Mouse (Mus musculus): ENCODE results near the gene Haus7. TPM values are rescaled to one million over a fixed set of nuclear protein-coding genes. Genes with fewer than 3 reads are reported as not detected.

Haus7 gene
- polyA plus RNA-seq, 1 experiment: 9.6 TPM

DNA sequence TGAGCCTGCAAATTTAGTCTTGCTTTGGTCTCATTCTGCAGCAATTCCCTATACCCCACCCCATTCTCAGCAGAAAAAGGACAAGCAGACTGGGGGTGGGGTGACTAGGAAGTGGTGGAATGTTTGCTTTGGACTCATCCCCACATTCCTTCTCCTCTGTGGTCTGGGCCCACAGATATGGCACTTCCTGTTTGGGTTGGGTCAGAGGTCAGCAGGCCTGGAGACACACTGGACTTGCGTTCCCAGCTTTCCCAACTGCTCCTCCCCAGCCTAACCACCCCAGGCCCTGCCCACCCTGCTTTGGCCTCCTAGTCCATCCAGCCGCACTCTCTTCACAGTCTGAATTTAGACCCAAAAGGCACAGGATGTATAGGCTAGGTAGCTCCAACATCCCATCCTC, 17.8 kb upstream of the Haus7 start:
- peaks cover 9% of the 10 kb centered on the region for H3K4me1 ChIP-seq (ENCODE audit: control insufficient read depth, insufficient read depth, insufficient read length, low read length)
- no peak overlapping the region for H3K4me3 ChIP-seq (ENCODE audit: insufficient read depth, low read depth, low read length)
- peak overlapping the region; percentile 84 for H3K27ac ChIP-seq (replicated peaks; ENCODE audit: low read depth, low read length)

DNA sequence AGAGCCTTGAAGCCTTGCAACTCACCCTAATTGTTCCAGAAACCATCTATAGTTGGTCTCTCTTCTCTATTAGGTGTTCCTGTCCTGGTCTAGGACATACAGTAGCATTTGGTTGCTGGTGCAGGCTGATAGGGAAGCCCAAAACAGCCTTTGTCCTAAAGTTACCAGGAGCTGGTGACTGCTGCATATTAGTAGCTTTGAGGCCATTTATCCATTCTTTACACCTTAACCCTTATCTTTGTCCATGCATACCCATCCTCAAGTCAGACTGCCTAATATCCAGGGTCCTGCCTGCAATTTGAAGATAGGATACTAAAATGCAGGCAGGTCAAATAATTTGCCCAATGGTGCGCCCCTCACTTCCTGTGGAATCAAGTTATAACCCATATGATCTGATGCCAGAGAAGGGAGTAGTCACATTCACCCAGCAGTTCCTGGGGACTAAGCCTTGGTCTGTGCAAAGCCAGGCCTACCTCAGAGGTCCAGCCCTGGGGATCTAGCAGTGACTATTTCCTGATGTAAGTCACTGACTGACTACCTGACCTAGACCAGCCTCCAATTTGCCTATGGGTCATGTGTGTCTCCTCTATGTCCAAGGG, 16.9 kb upstream of the Haus7 start:
- H3K27ac ChIP-seq (replicated peaks; ENCODE audit: low read depth, low read length): peak overlapping the region; percentile 55
- no peak overlapping the region for H3K4me3 ChIP-seq (ENCODE audit: insufficient read depth, low read depth, low read length)
- H3K4me1 ChIP-seq (ENCODE audit: control insufficient read depth, insufficient read depth, insufficient read length, low read length): peaks cover 9% of the 10 kb centered on the region

- peaks cover 7% of the 10 kb centered on the region for H3K4me1 ChIP-seq (ENCODE audit: control insufficient read depth, insufficient read depth, insufficient read length, low read length)
- no peak overlapping the region for H3K4me3 ChIP-seq (ENCODE audit: insufficient read depth, low read depth, low read length)
- H3K27ac ChIP-seq (replicated peaks; ENCODE audit: low read depth, low read length): no peak overlapping the region
Measured at GRCm38 (mm10) chrX:73474340-73475165, 15.7 kb upstream of the Haus7 start.

DNA sequence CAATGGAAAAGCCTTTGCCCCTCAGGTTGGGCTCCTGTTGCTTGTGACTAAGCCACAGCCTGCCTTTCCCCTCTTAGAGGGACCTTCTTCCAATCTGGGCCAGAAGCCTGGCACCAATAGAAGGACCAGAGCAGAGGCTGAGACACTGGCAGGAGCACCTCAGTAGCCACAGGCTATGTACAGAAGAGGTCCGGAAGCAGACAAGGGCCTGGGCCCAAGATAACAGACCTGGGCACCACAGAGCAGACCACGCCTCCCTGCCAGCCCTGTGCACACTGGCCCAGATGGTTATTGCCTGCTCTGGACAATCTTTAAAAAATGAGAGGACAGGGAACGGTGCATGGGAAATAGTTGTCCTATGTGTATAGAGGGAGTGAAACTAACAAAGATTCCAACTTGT, 12.9 kb upstream of the Haus7 start:
- Histone ChIP-seq H3K4me3 (ENCODE audit: insufficient read depth, low read depth, low read length) (no peak overlapping the region), H3K4me1 (ENCODE audit: control insufficient read depth, insufficient read depth, insufficient read length, low read length) (peaks cover 4% of the 10 kb centered on the region), H3K27ac (replicated peaks; ENCODE audit: low read depth, low read length) (no peak overlapping the region)

- Histone ChIP-seq H3K4me3 (ENCODE audit: insufficient read depth, low read depth, low read length) (no peak overlapping the region), H3K4me1 (ENCODE audit: control insufficient read depth, insufficient read depth, insufficient read length, low read length) (peaks cover 2% of the 10 kb centered on the region; the same call in 1 of the 2 replicates), H3K27ac (replicated peaks; ENCODE audit: low read depth, low read length) (no peak overlapping the region; the same call in 1 of the 2 replicates)
Measured at GRCm38 (mm10) chrX:73468752-73469151, 9.9 kb upstream of the Haus7 start.

- no peak overlapping the region for H3K4me3 ChIP-seq (ENCODE audit: insufficient read depth, low read depth, low read length)
- peak overlapping the region; percentile 63 for H3K27ac ChIP-seq (replicated peaks; ENCODE audit: low read depth, low read length)
- H3K4me1 ChIP-seq (ENCODE audit: control insufficient read depth, insufficient read depth, insufficient read length, low read length): peaks cover 2% of the 10 kb centered on the region; the same call in 1 of the 2 replicates
Measured at GRCm38 (mm10) chrX:73468330-73468729, 9.5 kb upstream of the Haus7 start.

GRCm38 (mm10) chrX:73467446-73468241, 8.8 kb upstream of the Haus7 start:
- peaks cover 2% of the 10 kb centered on the region; the same call in 1 of the 2 replicates for H3K4me1 ChIP-seq (ENCODE audit: control insufficient read depth, insufficient read depth, insufficient read length, low read length)

DNA sequence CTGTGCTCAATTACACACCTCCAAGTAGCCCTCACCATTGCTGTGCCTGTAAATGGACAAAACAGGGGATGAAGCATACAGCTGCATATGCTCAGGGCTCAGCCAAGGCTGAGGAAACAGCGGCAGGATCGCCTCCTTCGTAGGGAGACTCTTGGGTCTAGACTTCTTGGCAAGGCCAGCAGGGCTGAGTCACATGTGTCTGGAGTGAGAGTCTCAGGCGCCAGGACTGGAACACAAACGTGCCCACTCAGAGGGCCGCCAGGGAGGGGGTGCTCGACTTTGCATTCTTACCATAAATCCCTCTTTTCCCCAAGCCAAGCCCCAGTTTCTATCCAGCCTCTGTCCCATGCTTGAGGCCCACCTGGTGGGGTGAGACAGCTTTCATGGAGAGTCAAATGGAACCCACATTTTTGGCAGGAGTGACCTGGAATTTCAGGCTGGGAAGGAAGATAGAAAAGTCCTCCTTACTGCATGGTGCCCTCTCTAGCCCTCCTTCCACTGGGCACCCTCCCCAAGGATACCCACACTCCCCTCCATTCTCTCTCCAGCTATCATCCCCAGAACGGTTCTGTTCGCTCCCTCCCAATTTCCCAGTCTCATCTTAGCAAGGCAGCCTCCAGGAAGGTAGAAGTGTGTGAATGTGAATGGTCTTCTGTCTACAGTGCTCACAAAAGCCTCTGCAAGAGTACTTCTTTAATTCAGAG, 6.8 kb upstream of the Haus7 start:
- Histone ChIP-seq H3K27ac (replicated peaks; ENCODE audit: low read depth, low read length) (no peak overlapping the region), H3K4me3 (ENCODE audit: insufficient read depth, low read depth, low read length) (no peak overlapping the region), H3K4me1 (ENCODE audit: control insufficient read depth, insufficient read depth, insufficient read length, low read length) (peaks cover 2% of the 10 kb centered on the region; the same call in 1 of the 2 replicates)

More at GRCm38 (mm10) chrX:73467446-73468241, 8.8 kb upstream of the Haus7 start:
- Histone ChIP-seq H3K4me3 (ENCODE audit: insufficient read depth, low read depth, low read length) (no peak overlapping the region), H3K27ac (replicated peaks; ENCODE audit: low read depth, low read length) (peak overlapping the region; percentile 63; the same call in 1 of the 2 replicates)

GRCm38 (mm10) chrX:73460792-73461191, 1.9 kb upstream of the Haus7 start:
- peak overlapping the region; percentile 60 for H3K27ac ChIP-seq (replicated peaks; ENCODE audit: low read depth, low read length)
- H3K4me3 ChIP-seq (ENCODE audit: insufficient read depth, low read depth, low read length): no peak overlapping the region
- H3K4me1 ChIP-seq (ENCODE audit: control insufficient read depth, insufficient read depth, insufficient read length, low read length): no peaks in the 10 kb centered on the region

DNA sequence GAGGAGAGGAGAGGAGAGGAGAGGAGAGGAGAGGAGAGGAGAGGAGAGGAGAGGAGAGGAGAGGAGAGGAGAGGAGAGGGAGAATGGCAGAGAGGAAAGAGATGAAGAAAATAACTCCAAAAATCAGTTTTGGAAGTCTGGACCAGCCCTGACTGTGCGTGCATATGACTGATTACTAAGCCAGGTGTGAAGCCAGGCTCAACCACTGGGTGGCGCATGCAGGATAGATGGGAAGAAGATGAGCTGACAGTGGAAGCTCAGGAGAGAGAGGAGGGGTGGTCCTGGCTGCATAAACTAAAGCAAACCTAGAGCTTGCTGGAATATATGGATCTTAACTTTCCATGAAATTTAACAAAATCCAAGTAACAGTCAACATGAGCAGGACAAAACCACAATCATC, 6.9 kb downstream of the Haus7 start:
- no peak overlapping the region for H3K27ac ChIP-seq (replicated peaks; ENCODE audit: low read depth, low read length)
- H3K4me1 ChIP-seq (ENCODE audit: control insufficient read depth, insufficient read depth, insufficient read length, low read length): no peaks in the 10 kb centered on the region
- H3K4me3 ChIP-seq (ENCODE audit: insufficient read depth, low read depth, low read length): no peak overlapping the region

- H3K4me1 ChIP-seq (ENCODE audit: control insufficient read depth, insufficient read depth, insufficient read length, low read length): no peaks in the 10 kb centered on the region; the same call in 1 of the 2 replicates
- no peak overlapping the region for H3K27ac ChIP-seq (replicated peaks; ENCODE audit: low read depth, low read length)
Measured at GRCm38 (mm10) chrX:73441428-73441827, 17.4 kb downstream of the Haus7 start.

DNA sequence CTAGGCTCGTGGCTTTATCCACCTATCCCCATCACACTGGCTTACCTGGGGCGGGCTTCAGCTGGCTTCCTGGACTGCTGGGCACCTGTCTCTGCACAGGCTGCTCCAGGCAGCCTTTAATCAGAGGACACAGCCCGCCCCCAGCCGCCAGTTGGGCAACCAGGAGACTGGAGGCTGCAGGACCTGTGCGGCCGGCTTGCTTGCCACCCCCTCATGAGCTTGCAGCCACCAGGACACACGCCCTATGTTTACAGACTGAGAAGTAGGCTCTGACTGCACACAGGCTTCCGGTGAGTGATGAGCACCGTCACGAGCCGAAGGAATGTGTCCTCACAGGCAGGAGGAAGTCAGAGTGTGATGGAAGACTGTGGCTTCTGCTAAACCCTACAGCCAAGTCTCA, 23.6 kb downstream of the Haus7 start, which contains the start of gene Trex2:
Gene Trex2, minus strand, starts transcription at position 93 of the 400 bp plus-strand sequence.
- Histone ChIP-seq H3K4me3 (ENCODE audit: insufficient read depth, low read depth, low read length) (no peak within 1 kb of the TSS), H3K27ac (replicated peaks; ENCODE audit: low read depth, low read length) (no peak within 1 kb of the TSS), H3K4me1 (ENCODE audit: control insufficient read depth, insufficient read depth, insufficient read length, low read length) (no peaks in the 10 kb centered on the region)

More at GRCm38 (mm10) chrX:73441428-73441827, 17.4 kb downstream of the Haus7 start:
- H3K4me3 ChIP-seq (ENCODE audit: insufficient read depth, low read depth, low read length): no peak overlapping the region

GRCm38 (mm10) chrX:73432850-73433249, 26.0 kb downstream of the Haus7 start:
- H3K4me1 ChIP-seq (ENCODE audit: control insufficient read depth, insufficient read depth, insufficient read length, low read length): no peaks in the 10 kb centered on the region
- H3K4me3 ChIP-seq (ENCODE audit: insufficient read depth, low read depth, low read length): no peak overlapping the region
- H3K27ac ChIP-seq (replicated peaks; ENCODE audit: low read depth, low read length): no peak overlapping the region

DNA sequence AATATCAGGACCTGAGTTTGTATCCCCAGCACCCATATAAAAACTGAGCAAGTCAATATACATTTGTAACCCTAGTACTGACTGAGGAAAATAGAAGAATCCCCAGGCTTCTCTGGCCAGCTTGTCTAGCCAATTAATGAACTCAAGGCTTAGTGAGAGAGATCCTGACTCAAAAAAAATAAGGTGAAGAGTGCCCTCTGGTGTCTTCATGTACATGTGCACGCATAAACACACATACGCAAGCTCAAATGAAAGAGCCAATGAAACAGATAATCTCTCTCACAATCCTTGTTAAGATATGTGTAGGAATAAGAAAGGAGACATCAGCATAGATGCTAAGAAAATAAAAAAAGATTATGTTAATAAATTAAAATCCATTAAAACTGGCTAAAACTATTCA, 28.8 kb downstream of the Haus7 start:
- Histone ChIP-seq H3K4me3 (ENCODE audit: insufficient read depth, low read depth, low read length) (no peak overlapping the region), H3K4me1 (ENCODE audit: control insufficient read depth, insufficient read depth, insufficient read length, low read length) (no peaks in the 10 kb centered on the region), H3K27ac (replicated peaks; ENCODE audit: low read depth, low read length) (no peak overlapping the region)
